Mouse (Mus musculus) hindbrain, embryonic 14.5 days (tissue): ENCODE measurements around the gene Agtrap. TPM values are rescaled to one million over a fixed set of nuclear protein-coding genes. Genes with fewer than 3 reads are reported as not detected.

Experiments
- ATAC-seq: fragments of 200-750 bp; cut with Nextera tagmentation; 2 replicates; pipeline ENCODE4 v1.8.0; 2017; ENCODE audit warnings: moderate number of reproducible peaks, mild to moderate bottlenecking, moderate TSS enrichment, moderate library complexity; ENCODE audit not compliant: low FRiP score
- DNase-seq: peaks from one replicate; pipeline ENCODE4 v3.0.0-alpha.2; 2015; ENCODE audit warnings: low spot score
- H3K27ac ChIP-seq: fragments of 300-500 bp; sonication (generic); 2 replicates; pipeline ENCODE4 v1.5.1; 2014; ENCODE audit warnings: mild to moderate bottlenecking, moderate library complexity
- H3K27me3 ChIP-seq: fragments of 300-500 bp; sonication (generic); 2 replicates; pipeline ENCODE4 v1.6.1; 2014; ENCODE audit warnings: mild to moderate bottlenecking, low read length, mixed read lengths; ENCODE audit not compliant: control insufficient read depth, insufficient read depth
- H3K36me3 ChIP-seq: fragments of 300-500 bp; sonication (generic); replicated peaks from 2 replicates; pipeline ENCODE4 v1.6.1; 2014; ENCODE audit not compliant: control insufficient read depth, insufficient read depth
- H3K4me1 ChIP-seq: fragments of 300-500 bp; sonication (generic); replicated peaks from 2 replicates; pipeline ENCODE4 v1.6.1; 2014; ENCODE audit warnings: antibody characterized with exemption, low read length, mixed read lengths; ENCODE audit not compliant: control insufficient read depth, insufficient read depth
- H3K4me2 ChIP-seq: fragments of 300-500 bp; sonication (generic); replicated peaks from 2 replicates; pipeline ENCODE4 v1.6.1; 2014; ENCODE audit warnings: mild to moderate bottlenecking, moderate library complexity
- H3K4me3 ChIP-seq: fragments of 300-500 bp; sonication (generic); replicated peaks from 2 replicates; pipeline ENCODE4 v1.5.1; 2014; ENCODE audit warnings: mild to moderate bottlenecking, low read length
- H3K9ac ChIP-seq: fragments of 300-500 bp; sonication (generic); 2 replicates; pipeline ENCODE4 v1.6.1; 2014
- H3K9me3 ChIP-seq: fragments of 300-500 bp; sonication (generic); 2 replicates; pipeline ENCODE4 v1.6.1; 2016; ENCODE audit warnings: low read length; ENCODE audit not compliant: control insufficient read depth
- WGBS: fragments of 180-500 bp; shearing (Covaris S2); extraction: QIAGEN DNeasy Blood & Tissue Kit; methylation state at CpG from one replicate; pipeline ENCODE4 v1.1.7; 2014; 5-methylcytosine and 5-hydroxymethylcytosine counted together
- polyA plus RNA-seq: library from polyadenylated mRNA; unstranded; fragments of >200 nt; fragmentation: Nextera tagmentation; extraction: Ambion mirVana; gene quantifications from 2 replicates; pipeline ENCODE4 v1.2.1, GENCODE M21; 2014

The Agtrap gene
- polyA plus RNA-seq, 1 experiment from 2014 or later = 6.6 TPM

GRCm38 (mm10) chr4:148082257-148083044 is 5.4 kb downstream of the Agtrap start:
- DNase-seq (peak; percentile 47), ATAC-seq (no peak)
- 0 out of 2 replicates have a peak, but pooled peaks cover 2% of the 10 kb centered on the region for H3K4me1 ChIP-seq
- no peak overlapping the region for H3K27ac ChIP-seq
- H3K36me3 ChIP-seq = no peaks in the 10 kb centered on the region
- H3K4me2 ChIP-seq = no peak overlapping the region
- H3K27me3 ChIP-seq = no peaks in the 10 kb centered on the region
- H3K4me3 ChIP-seq = no peak overlapping the region
- WGBS = 58% methylated on average over 12 of the region's 12 CpGs
- no peak overlapping the region for H3K9ac ChIP-seq
- no peaks in the 10 kb centered on the region for H3K9me3 ChIP-seq

- H3K4me1 ChIP-seq = no peaks in the 10 kb centered on the region
- H3K27ac ChIP-seq = no peak overlapping the region
- no peak overlapping the region for H3K4me2 ChIP-seq
- DNase-seq = no peak
- H3K27me3 ChIP-seq = no peaks in the 10 kb centered on the region
- no peaks in the 10 kb centered on the region for H3K9me3 ChIP-seq
- ATAC-seq = no peak
- H3K36me3 ChIP-seq = no peaks in the 10 kb centered on the region
- 93% methylated on average over 10 of the region's 10 CpGs for WGBS
- no peak overlapping the region for H3K4me3 ChIP-seq
- no peak overlapping the region for H3K9ac ChIP-seq
Observed at GRCm38 (mm10) chr4:148081201-148081600, 6.6 kb downstream of the Agtrap start.

GRCm38 (mm10) chr4:148080597-148080973 is 7.2 kb downstream of the Agtrap start:
- 82% methylated on average over 1 of the region's 1 CpGs for WGBS
- no peak for ATAC-seq
- no peak for DNase-seq
- Histone ChIP-seq H3K27me3 (no peaks in the 10 kb centered on the region), H3K4me3 (no peak overlapping the region), H3K9me3 (no peaks in the 10 kb centered on the region), H3K36me3 (no peaks in the 10 kb centered on the region), H3K4me2 (no peak overlapping the region), H3K9ac (no peak overlapping the region), H3K27ac (no peak overlapping the region), H3K4me1 (no peaks in the 10 kb centered on the region)

- H3K9me3 ChIP-seq = no peaks in the 10 kb centered on the region
- no peak for DNase-seq
- H3K27me3 ChIP-seq = no peaks in the 10 kb centered on the region
- ATAC-seq = no peak
- H3K36me3 ChIP-seq = no peaks in the 10 kb centered on the region
- H3K4me2 ChIP-seq = no peak overlapping the region
- H3K27ac ChIP-seq = no peak overlapping the region
- H3K9ac ChIP-seq = no peak overlapping the region
- H3K4me3 ChIP-seq = no peak overlapping the region
- peaks cover 3% of the 10 kb centered on the region; the same call in 1 of the 2 replicates for H3K4me1 ChIP-seq
- 87% methylated on average over 8 of the region's 8 CpGs for WGBS
Observed at GRCm38 (mm10) chr4:148079944-148080596, 7.8 kb downstream of the Agtrap start.

- no peak overlapping the region for H3K27ac ChIP-seq
- no peaks in the 10 kb centered on the region for H3K27me3 ChIP-seq
- DNase-seq (no peak), ATAC-seq (no peak)
- 64% methylated on average over 6 of the region's 6 CpGs for WGBS
- H3K9me3 ChIP-seq = no peaks in the 10 kb centered on the region
- no peak overlapping the region for H3K9ac ChIP-seq
- H3K4me1 ChIP-seq = peaks cover 3% of the 10 kb centered on the region; the same call in 1 of the 2 replicates
- H3K4me3 ChIP-seq = no peak overlapping the region
- no peak overlapping the region for H3K4me2 ChIP-seq
- H3K36me3 ChIP-seq = no peaks in the 10 kb centered on the region
Observed at GRCm38 (mm10) chr4:148079212-148079611, 8.6 kb downstream of the Agtrap start.

- DNase-seq = no peak
- H3K4me2 ChIP-seq = no peak overlapping the region
- no peaks in the 10 kb centered on the region for H3K36me3 ChIP-seq
- WGBS = 88% methylated on average over 6 of the region's 6 CpGs
- no peaks in the 10 kb centered on the region for H3K9me3 ChIP-seq
- peaks cover 3% of the 10 kb centered on the region; the same call in 1 of the 2 replicates for H3K4me1 ChIP-seq
- 0 out of 2 replicates have a peak overlapping the region, but pooled peaks have one; percentile 31 for H3K9ac ChIP-seq
- H3K4me3 ChIP-seq = no peak overlapping the region
- H3K27me3 ChIP-seq = no peaks in the 10 kb centered on the region
- H3K27ac ChIP-seq = no peak overlapping the region
- ATAC-seq = no peak
Observed at GRCm38 (mm10) chr4:148075881-148076280, 11.9 kb downstream of the Agtrap start.

GRCm38 (mm10) chr4:148075259-148075658 is 12.6 kb downstream of the Agtrap start:
- Histone ChIP-seq H3K9me3 (no peaks in the 10 kb centered on the region), H3K4me3 (peak overlapping the region; percentile 22), H3K27me3 (no peaks in the 10 kb centered on the region), H3K9ac (peak overlapping the region; percentile 31; the same call in 1 of the 2 replicates), H3K27ac (no peak overlapping the region), H3K4me1 (peaks cover 3% of the 10 kb centered on the region; the same call in 1 of the 2 replicates), H3K36me3 (no peaks in the 10 kb centered on the region), H3K4me2 (peak overlapping the region; percentile 51)
- DNase-seq (peak; percentile 74), ATAC-seq (no peak)
- 44% methylated on average over 21 of the region's 21 CpGs for WGBS

- DNase-seq = no peak
- WGBS = 50% methylated on average over 17 of the region's 17 CpGs
- H3K27ac ChIP-seq = no peak overlapping the region
Observed at GRCm38 (mm10) chr4:148074521-148075189, 13.2 kb downstream of the Agtrap start.

GRCm38 (mm10) chr4:148071508-148071907 is 16.3 kb downstream of the Agtrap start:
- Histone ChIP-seq H3K4me3 (no peak overlapping the region), H3K36me3 (no peaks in the 10 kb centered on the region), H3K9me3 (no peaks in the 10 kb centered on the region), H3K27ac (no peak overlapping the region), H3K4me2 (no peak overlapping the region), H3K27me3 (no peaks in the 10 kb centered on the region), H3K4me1 (peaks cover 3% of the 10 kb centered on the region; the same call in 1 of the 2 replicates), H3K9ac (no peak overlapping the region)
- ATAC-seq (no peak), DNase-seq (no peak)
- WGBS = 56% methylated on average over 5 of the region's 5 CpGs

More at GRCm38 (mm10) chr4:148074521-148075189, 13.2 kb downstream of the Agtrap start:
- peak overlapping the region; percentile 51 for H3K4me2 ChIP-seq
- no peaks in the 10 kb centered on the region for H3K36me3 ChIP-seq
- H3K4me1 ChIP-seq = peaks cover 3% of the 10 kb centered on the region; the same call in 1 of the 2 replicates
- no peak overlapping the region for H3K9ac ChIP-seq
- ATAC-seq = no peak
- H3K4me3 ChIP-seq = peak overlapping the region; percentile 22
- H3K9me3 ChIP-seq = no peaks in the 10 kb centered on the region
- H3K27me3 ChIP-seq = no peaks in the 10 kb centered on the region
